Mouse (Mus musculus) frontal cortex, postnatal 14 days (tissue): ENCODE measurements around the gene Tnfrsf13b.

Source experiments
- DNase-seq, 2 experiments: peaks; one replicate each; pipeline ENCODE4 v3.0.0; 2022; ENCODE audit warnings: low spot score in 2 of 2

The Tnfrsf13b gene

DNA sequence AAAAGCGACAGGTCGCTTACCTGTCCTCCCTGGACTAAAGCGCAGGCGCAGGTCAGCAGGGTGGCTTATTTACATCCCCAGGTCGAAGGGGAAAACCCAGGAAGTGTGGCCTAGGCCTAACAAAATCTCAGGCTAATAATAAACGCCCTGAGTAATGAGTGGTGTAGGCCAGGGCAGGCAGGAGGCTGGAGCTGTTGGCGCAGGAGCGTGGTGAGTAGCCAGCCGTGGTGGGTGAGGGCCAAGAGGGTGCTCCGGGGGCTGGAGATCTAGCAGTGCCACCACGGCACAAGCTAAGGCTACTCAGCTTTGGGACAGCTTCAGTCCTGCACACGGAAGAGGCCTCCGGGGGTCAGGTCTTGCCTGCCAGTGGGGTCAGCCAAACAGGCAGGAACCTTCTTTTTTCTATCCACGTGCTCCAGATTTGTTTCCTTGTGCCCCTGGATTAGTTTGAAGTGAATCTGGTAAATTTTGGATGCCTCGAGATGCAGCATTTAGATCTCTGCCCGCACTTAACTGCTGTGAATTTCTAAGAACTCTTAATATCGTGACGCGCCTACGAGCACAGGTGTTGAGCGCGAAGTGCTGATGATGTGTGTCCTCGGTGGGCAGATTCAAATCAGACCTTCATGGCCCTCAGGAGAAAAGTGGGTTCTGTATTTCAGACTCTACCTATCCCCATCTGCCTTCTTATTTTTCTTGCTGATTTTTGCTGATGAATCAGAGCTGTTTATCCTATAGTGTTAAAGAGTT, at the start of gene Tnfrsf13b:
Tnfrsf13b (plus strand) TSS at position 150 of the 750 bp plus-strand sequence.
- DNase-seq, result no peak

DNA sequence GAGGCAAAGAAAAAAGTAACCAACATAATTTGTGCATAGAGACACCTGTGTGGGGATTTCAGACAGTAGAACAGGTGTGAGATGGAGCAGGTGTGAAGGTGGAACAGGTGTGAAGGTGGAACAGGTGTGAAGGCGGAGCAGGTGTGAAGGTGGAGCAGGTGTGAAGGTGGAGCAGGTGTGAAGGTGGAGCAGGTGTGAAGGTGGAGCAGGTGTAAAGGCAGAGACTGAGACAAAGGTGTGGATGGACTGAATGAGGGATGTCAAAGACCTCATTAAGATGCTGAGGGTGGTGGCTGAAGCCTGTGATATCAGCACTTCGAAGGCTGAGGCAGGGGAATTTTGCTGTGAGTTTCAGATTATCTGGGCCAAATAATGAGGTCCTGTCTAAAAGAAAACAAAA, 44.9 kb upstream of the Tnfrsf13b start:
- DNase-seq, result no peak

GRCm38 (mm10) chr11:61090195-61090594, 36.4 kb upstream of the Tnfrsf13b start:
- no peak for DNase-seq

GRCm38 (mm10) chr11:61091192-61091591, 35.4 kb upstream of the Tnfrsf13b start:
- DNase-seq, result no peak

DNA sequence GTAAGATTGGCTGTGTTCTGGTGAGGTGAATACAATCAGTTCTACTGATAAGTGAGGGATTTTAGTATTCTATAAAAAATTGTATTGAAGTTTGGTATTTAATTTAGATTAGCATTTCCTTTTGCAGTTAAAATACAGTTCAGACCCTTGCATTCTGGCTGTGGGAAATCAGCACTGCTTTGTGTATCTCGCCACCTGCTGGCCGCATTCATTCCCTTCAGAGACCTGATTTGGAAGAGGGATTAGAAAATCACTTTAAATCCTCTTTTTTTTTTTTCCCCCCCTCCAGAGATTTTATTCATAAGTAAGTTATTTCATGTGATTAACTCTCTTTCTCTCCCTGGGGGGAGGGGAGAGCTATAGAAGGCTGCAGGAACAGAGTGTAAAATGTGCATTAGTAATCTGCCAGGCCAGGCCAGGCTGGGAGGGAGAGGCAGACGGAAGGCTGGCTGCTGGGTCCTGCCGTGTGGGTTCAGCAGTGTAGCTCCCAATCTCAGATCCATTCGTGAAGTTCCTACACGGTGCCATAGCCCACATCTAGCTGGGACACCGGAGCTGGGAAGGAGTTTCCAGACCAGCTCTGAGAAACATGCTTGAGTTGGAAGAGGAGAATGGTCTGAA, 34.8 kb upstream of the Tnfrsf13b start:
- DNase-seq, result peak; percentile 33 to 71

DNA sequence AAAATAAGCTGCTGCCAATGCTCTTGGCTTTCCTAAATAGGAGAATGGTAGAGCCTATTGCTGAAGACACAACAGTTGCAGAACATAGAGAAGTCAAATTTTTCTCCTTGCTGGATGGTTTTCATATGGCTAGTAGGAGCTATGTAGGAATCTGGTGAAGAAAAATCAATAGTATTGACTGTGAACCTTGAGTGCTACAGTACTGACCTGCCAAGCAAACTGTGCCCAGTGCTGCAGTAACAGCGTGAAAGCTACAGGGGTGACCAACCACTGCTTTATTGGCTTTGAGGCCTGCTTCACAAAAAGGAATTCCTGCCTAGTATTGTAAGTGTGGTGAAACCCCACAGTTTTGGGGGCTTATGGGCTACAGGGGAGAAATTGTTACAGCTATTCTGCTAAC, 28.5 kb upstream of the Tnfrsf13b start:
- no peak for DNase-seq

DNA sequence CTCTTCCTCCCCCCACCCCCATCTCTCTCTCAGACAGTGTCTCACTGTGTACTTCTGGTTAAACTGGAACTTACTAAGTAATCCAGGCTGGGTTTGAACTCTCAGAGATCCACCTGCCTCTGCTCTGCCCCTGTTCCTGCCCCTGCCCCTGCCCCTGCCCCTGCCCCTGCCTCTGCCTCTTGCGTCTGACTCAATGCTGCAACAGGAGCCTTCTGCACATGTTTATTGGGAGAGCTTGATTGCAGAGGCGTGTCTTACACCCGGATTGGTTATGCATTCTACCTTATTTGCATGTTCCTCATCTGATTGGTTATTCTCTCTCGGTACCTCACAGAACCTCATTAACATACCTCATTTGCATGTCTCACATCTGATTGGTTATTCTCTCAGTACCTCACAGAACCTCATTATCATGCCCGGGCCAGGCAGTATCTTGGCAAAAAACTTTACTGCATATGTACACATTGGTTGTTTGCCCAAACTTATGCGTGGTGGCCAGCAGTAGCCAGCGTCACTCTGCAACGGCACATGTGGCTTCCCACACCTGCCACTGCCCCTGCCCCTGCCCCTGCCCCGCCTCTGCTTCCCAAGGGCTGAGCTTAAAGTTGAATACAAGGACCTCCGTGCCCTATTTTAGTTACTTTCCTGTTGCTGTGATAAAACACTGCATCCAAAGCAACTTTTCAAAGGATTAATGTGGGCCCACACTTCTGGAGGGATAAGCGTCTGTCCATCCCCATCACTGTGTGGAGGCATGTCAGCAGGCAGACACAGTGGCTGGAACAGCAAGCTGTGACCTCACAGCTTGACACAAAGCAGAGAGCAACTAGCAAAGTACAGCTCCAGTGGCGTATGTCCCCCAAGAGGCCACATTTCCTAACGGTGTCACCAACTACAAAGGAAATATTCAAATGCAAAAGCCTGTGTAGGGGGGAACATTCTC, 23.9 kb upstream of the Tnfrsf13b start:
- DNase-seq, result no peak

DNA sequence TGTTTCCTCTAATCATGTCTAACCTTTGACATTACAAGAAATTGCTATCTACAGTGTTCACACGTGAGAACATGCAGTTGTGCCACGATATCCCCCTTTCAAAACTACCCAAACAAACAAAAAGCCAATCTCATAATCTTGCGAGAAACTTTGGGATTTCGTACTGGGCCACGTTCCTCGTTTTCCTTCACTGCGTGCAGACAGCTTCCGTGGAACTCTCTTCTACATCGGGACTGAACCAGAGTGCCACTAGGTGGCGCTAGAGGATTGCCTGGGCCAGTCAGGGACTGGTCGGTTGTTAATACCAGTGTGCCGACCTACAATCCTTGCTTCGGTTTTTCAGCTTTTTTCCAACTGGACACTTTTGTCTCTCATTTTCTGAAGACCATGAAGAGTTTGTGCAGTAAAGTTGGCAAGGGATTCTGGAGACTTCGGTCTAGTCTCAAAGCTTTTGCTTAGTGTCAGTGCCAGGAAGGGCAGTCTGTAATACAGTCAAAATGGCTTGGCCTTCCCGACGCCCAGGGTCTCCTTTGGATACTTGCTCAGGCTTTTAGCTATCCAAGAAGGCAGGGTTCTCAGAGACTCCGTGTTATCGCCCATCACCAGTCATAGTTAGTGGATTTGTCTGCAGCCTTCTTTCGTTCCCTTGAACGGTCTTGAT, 22.2 kb upstream of the Tnfrsf13b start:
- peak; percentile 27 to 80 for DNase-seq

DNA sequence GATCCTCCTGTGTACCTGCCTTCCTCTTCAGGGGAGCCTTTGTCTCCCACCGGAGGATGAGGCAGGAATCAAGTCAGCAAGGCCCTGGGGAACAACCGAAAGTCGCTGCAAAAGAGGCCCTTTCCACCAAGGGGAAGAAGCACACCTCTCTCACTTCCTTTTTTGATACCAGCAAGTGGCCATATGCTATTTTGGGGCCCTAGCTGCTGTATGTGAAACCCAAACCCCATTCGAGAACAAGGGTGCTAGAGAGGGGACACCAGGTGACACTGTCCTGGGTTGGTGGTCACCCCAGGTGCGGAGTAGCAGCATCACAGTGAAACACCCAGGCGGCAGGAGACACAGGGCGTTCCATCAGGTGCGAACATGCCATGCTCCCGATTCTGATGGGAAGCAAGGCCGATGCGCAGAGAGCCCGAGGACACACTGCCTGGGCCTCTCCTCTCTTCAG, 17.6 kb upstream of the Tnfrsf13b start:
- no peak for DNase-seq

GRCm38 (mm10) chr11:61109707-61110106, 16.8 kb upstream of the Tnfrsf13b start:
- no peak for DNase-seq

GRCm38 (mm10) chr11:61110113-61110512, 16.4 kb upstream of the Tnfrsf13b start:
- no peak for DNase-seq

DNA sequence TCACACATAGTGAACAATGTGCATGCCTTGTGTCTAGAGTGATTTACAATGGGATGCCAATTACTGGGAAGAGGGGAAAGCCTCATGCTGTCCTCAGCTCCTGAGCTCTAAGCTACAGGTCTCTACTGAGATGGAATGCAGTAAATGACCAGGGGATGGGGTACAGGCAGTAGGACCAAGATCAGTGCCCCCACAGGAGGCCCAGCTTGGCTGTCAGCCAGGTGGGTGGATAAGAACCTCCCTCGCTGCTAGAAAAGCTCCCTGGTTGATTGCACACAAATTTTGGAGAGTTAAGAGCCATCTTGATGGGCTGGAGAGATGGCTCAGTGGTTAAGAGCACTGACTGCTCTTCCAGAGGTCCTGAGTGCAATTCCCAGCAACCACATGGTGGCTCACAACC, 15.6 kb upstream of the Tnfrsf13b start:
- DNase-seq, result no peak

DNA sequence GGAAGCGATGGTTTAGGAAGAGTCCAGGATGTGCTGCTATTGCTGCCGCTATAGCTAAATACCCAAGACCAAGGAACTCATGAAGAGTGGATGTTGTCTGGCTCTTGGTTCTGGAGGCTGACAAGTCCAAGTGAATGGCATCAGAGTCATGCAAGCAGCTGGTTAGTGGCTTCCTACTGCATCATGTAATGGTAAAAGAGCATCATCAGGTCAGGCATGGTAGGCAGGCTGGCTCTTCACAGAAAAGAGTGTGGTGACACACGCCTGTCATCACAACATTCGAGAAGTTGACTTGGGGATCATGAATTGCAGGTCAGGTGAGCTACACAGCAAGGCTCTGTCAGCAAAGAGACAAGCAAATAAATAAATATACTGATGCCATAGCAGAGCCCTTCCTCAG, 15.1 kb upstream of the Tnfrsf13b start:
- DNase-seq, result no peak

- no peak for DNase-seq
Measured at GRCm38 (mm10) chr11:61112323-61112995, 14.1 kb upstream of the Tnfrsf13b start.

DNA sequence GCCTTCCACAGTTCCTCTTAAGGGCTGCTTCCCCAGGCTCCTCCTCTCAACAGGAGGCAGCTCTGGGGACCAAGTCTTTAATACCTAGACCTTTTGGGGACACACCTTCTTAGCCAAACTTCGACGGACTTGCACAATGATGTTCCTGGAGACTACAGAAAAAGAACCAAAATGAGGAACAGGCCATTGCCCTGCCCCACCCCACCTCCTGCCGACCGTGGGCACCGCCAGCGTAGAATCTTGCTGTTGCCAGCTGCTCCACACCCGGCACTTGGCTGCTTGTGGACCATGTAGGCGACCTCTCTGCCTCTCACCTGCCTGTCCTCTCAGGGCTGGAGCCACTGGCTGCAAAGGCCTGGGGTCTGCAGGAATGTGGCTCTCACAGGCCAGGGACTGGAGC, 10.3 kb upstream of the Tnfrsf13b start:
- DNase-seq, result no peak

GRCm38 (mm10) chr11:61119996-61120583, 6.5 kb upstream of the Tnfrsf13b start:
- DNase-seq, result no peak

DNA sequence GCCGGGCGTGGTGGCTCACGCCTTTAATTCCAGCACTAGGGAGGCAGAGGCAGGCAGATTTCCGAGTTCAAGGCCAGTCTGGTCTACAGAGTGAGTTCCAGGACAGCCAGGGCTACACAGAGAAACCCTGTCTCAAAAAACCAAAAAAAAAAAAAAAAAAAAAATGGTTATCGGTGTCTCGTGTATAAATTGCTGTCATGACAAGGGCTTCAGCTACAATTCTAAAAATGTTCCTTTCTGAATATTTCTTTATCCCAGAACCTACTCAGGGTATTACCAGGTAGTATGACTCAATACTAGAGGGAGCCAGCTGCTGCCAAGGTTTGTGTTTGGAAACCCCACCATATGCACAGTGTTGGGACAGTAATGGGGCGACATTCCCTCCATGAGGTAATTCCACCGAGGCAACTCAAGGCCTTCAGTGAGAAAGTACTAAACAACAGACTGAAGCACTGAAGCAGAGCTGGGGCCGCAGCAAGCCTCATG, 4.2 kb upstream of the Tnfrsf13b start:
- DNase-seq, result no peak

- no peak for DNase-seq
Measured at GRCm38 (mm10) chr11:61122769-61123288, 3.7 kb upstream of the Tnfrsf13b start.

DNA sequence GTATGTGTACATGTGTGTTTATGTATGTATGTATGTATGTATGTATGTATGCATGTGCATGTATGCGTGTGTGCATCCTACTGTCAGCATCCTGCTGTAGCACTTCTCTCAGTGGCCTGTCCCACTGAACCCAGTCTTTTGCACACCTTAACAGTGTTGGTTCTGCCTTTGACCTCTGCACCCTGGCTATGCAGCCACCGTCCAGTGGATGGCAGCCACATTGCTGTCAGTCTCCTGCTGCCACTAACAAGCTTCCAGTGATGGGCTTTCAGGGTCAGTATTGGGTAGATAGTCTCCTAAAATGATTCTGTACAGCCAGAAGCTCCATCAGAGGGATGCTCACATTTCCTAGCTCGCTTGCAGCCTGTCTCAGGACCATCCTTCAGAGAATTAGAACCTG, 2.7 kb upstream of the Tnfrsf13b start:
- no peak for DNase-seq

- no peak for DNase-seq
Measured at GRCm38 (mm10) chr11:61125970-61126369, 585 bp upstream of the Tnfrsf13b start.
